Mouse (Mus musculus) limb, embryonic 11.5 days (tissue): ENCODE data around the gene Tapbpl. TPM values are rescaled to one million over a fixed set of nuclear protein-coding genes. Genes with fewer than 3 reads are reported as not detected.
A peak's percentile ranks its signal among the peaks of the same experiment; 100 is the strongest.

Experiments used
- ATAC-seq: fragments of 200-750 bp; cut with Nextera tagmentation; 2 replicates; pipeline ENCODE4 v1.8.0; 2017; ENCODE audit warnings: low read depth; ENCODE audit not compliant: insufficient number of reproducible peaks, low FRiP score, low TSS enrichment
- DNase-seq: peaks from one replicate; pipeline ENCODE4 v3.0.0-alpha.2; 2015; ENCODE audit warnings: low spot score
- H3K27ac ChIP-seq: fragments of 300-500 bp; sonication (generic); replicated peaks from 2 replicates; pipeline ENCODE4 v1.5.1; 2014; ENCODE audit warnings: low read depth, mild to moderate bottlenecking, low read length
- H3K27me3 ChIP-seq: fragments of 300-500 bp; sonication (generic); 2 replicates; pipeline ENCODE4 v1.6.1; 2014; ENCODE audit warnings: mild to moderate bottlenecking, low read length, mixed read lengths; ENCODE audit not compliant: control insufficient read depth, insufficient read depth
- H3K36me3 ChIP-seq: fragments of 300-500 bp; sonication (generic); 2 replicates; pipeline ENCODE4 v1.6.1; 2014; ENCODE audit warnings: mild to moderate bottlenecking, low read length, moderate library complexity, mixed read lengths; ENCODE audit not compliant: control insufficient read depth, insufficient read depth
- H3K4me1 ChIP-seq: fragments of 300-500 bp; sonication (generic); 2 replicates; pipeline ENCODE4 v1.6.1; 2014; ENCODE audit warnings: low read length, mixed read lengths; ENCODE audit not compliant: control insufficient read depth, insufficient read depth
- H3K4me2 ChIP-seq: fragments of 300-500 bp; sonication (generic); 2 replicates; pipeline ENCODE4 v1.6.1; 2014; ENCODE audit warnings: low read depth, mild to moderate bottlenecking, moderate library complexity; ENCODE audit not compliant: severe bottlenecking
- H3K4me3 ChIP-seq: fragments of 300-500 bp; sonication (generic); 2 replicates; pipeline ENCODE4 v1.5.1; 2014; ENCODE audit warnings: low read depth, low read length
- H3K9ac ChIP-seq: fragments of 300-500 bp; sonication (generic); 2 replicates; pipeline ENCODE4 v1.6.1; 2014; ENCODE audit warnings: mild to moderate bottlenecking, low read length
- H3K9me3 ChIP-seq: fragments of 300-500 bp; sonication (generic); 2 replicates; pipeline ENCODE4 v1.6.1; 2016; ENCODE audit warnings: low read length; ENCODE audit not compliant: control insufficient read depth
- WGBS: fragments of 180-500 bp; shearing (Covaris S2); extraction: QIAGEN DNeasy Blood & Tissue Kit; methylation state at CpG from one replicate; pipeline ENCODE4 v1.1.7; 2014; 5-methylcytosine and 5-hydroxymethylcytosine counted together
- polyA plus RNA-seq: library from polyadenylated mRNA; unstranded; fragments of >200 nt; fragmentation: Nextera tagmentation; extraction: Ambion mirVana; gene quantifications from 2 replicates; pipeline ENCODE4 v1.2.1, GENCODE M21; 2014

Gene Tapbpl
- polyA plus RNA-seq, 1 experiment from 2014 or later = 0.87 TPM

DNA sequence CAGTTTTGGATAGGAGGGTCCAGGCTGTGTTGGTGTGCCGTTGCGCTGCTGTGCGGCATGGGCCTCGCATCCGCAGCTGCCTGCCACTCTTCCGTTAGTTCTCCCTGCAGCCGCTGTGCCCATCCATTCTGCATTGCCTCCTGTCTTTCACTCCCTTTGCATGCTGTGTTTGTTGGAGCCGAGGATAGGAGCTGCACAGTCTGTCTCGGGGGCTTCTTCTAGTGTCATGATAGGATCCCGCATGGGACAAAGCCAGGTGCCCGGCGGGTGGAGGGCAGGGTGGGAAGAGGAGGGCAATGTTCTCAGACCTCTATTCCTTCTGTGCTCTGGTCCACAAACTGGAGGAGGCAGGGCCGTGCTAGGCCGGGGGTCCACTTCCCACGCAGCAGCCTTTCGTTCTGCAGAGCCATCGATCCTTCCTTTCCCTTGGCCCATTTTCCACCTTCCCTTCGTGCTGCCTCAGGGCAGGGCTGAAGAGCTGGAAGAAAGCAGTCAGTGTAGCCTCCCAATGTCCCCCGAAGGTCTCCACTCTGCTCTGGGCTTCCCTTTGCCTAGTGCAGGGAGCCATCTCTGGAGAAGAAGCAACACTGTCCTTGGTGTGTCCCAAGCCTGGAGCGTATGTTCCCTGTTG is 10.4 kb downstream of the Tapbpl start:
- Histone ChIP-seq H3K36me3 (no peaks in the 10 kb centered on the region), H3K27me3 (no peaks in the 10 kb centered on the region), H3K27ac (no peak overlapping the region), H3K4me2 (no peak overlapping the region), H3K4me3 (no peak overlapping the region), H3K4me1 (no peaks in the 10 kb centered on the region), H3K9ac (no peak overlapping the region), H3K9me3 (no peaks in the 10 kb centered on the region)
- no peak for DNase-seq
- WGBS = 91% methylated on average over 20 of the region's 20 CpGs
- no peak for ATAC-seq

DNA sequence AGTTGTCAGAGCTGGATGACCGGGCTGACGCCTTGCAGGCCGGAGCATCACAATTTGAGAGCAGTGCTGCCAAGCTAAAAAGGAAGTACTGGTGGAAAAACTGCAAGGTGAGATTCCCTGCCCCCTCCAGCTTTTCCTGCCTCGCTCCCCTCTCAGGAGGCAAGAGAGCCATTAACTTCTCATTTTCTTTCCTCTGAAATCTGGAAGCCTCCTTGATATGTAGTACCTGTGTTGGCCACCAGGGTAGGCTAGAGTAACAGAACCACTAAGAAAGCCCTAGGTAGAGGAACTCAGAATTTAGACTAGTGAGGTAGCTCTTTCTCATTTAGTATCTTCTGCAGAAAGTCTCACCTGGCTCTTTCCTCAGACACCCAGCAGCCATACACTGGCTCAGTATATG is 12.7 kb downstream of the Tapbpl start:
- WGBS = 70% methylated on average over 4 of the region's 4 CpGs

DNA sequence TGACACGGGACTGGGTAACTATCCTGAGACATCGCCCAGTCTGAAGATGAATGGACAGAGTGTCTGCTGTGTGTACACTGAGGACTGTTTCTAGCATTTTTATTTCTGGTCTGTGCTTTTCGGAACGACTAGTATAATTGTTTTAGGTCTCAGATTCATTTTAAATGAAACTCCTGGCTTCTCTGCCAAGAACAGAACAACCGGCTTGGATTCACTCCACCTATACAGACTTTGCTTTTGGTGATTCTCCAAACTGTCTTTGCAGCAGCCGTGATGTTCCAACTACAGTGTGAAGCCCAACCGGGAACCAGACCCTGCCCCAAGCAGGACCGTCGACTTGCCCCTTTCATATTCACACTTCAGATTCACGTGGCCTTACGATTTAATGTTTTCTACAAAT is 13.8 kb downstream of the Tapbpl start:
- Histone ChIP-seq H3K27ac (no peak overlapping the region), H3K27me3 (0 out of 2 replicates have a peak, but pooled peaks cover 3% of the 10 kb centered on the region), H3K9ac (no peak overlapping the region), H3K4me1 (no peaks in the 10 kb centered on the region), H3K36me3 (no peaks in the 10 kb centered on the region), H3K4me2 (no peak overlapping the region), H3K4me3 (no peak overlapping the region), H3K9me3 (no peaks in the 10 kb centered on the region)
- 91% methylated on average over 11 of the region's 11 CpGs for WGBS
- ATAC-seq (no peak), DNase-seq (no peak)

More for the DNA sequence above, 12.7 kb downstream of the Tapbpl start:
- H3K4me2 ChIP-seq = no peak overlapping the region
- no peak overlapping the region for H3K27ac ChIP-seq
- H3K4me3 ChIP-seq = no peak overlapping the region
- ATAC-seq (no peak), DNase-seq (peak; percentile 60)
- H3K36me3 ChIP-seq = no peaks in the 10 kb centered on the region
- H3K9ac ChIP-seq = no peak overlapping the region
- no peaks in the 10 kb centered on the region for H3K4me1 ChIP-seq
- no peaks in the 10 kb centered on the region for H3K9me3 ChIP-seq
- 0 out of 2 replicates have a peak, but pooled peaks cover under 1% of the 10 kb centered on the region for H3K27me3 ChIP-seq

DNA sequence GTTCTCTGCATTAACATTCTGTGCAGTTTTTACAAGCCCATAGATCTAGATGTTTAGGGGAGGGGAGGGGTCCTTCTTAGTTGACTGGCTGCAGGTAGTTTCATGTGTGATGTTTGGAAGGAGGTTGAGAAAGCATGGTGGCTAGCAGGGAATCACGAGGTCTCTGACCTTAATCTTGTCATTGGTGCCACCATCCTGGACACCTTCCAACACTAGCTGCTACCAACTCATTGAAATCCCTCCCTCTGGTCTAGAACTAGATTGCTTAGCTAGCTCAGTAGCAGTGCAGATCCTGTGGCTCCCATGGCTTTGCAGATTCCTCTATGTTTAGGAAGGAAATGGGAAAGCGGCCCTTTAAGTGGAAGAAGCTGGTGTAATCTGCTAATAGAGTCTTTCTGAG is 14.8 kb downstream of the Tapbpl start:
- H3K9me3 ChIP-seq = no peaks in the 10 kb centered on the region
- WGBS = 89% methylated on average over 2 of the region's 2 CpGs
- H3K4me1 ChIP-seq = no peaks in the 10 kb centered on the region
- no peak overlapping the region for H3K27ac ChIP-seq
- no peak overlapping the region for H3K9ac ChIP-seq
- no peak overlapping the region for H3K4me2 ChIP-seq
- no peak overlapping the region for H3K4me3 ChIP-seq
- ATAC-seq = no peak
- H3K36me3 ChIP-seq = no peaks in the 10 kb centered on the region
- DNase-seq = no peak
- 0 out of 2 replicates have a peak, but pooled peaks cover 3% of the 10 kb centered on the region for H3K27me3 ChIP-seq

DNA sequence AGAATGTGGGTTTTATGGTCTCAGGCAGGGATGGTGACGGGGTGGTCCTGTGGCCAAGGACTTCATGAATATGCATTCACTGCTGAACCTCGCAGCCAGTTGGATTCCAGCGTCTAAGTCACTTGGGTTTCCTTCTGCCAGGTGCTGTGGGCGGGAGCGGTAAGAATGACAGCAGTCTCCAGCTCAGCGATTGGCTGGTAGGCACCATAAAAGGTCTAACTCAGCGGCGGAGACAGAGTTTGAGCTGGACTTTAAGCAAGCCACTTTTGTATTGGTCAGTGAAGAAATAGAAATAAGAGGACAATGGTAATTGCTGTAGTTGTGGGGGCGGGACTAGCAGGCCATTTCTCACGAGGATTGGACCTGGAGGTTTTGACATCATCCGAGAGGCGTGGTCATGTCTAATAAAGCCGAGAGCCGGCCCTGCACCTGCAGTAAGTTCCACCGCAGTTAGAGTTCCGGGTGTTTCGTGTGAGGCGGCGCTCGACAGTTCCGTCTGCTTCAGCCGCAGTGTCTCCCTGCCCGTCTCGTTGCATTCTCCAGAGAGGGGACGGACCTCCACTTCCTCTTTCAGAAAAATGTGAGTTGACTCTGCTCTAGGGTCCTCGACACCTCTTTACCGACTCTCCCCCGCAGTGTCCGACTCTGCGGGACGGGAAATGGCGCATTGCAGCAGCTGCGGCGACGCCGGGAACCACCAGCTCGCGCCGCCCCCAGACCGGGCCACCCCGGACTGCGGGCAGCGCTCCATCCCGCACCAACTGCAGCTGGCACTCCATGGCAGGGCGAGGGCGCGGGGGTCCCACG is 16.3 kb downstream of the Tapbpl start, which contains the start of gene Vamp1:
Vamp1 (plus strand) TSS at position 404 of the 807 bp plus-strand sequence.
- WGBS = under 1% methylated on average over 48 of the region's 48 CpGs
- no peak within 1 kb of the TSS for H3K27ac ChIP-seq

DNA sequence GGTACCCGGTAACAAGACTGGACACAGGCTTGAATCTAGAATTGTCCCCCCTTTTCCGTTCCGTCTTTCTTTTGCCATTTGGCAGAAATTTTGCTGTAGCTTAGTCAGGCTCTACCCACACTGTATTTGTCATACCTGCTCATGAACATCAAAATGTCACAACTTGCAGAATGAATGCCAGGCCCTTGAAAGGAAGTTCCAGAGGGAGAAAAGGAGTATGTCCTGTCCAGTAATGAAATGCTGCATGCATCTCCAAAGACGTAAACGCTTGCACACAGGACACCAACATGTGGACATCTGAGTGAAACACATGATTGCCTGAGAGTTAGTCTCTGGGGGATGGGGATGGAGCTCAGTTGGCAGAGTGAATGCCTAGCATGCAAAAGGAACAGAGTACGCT is 17.9 kb downstream of the Tapbpl start:
- Histone ChIP-seq H3K4me2 (no peak overlapping the region), H3K9me3 (no peaks in the 10 kb centered on the region), H3K4me1 (no peaks in the 10 kb centered on the region), H3K4me3 (no peak overlapping the region), H3K27me3 (0 out of 2 replicates have a peak, but pooled peaks cover 3% of the 10 kb centered on the region), H3K36me3 (no peaks in the 10 kb centered on the region), H3K9ac (no peak overlapping the region), H3K27ac (no peak overlapping the region)
- WGBS = 77% methylated on average over 6 of the region's 6 CpGs
- no peak for DNase-seq
- ATAC-seq = no peak

More for the DNA sequence above, 16.3 kb downstream of the Tapbpl start, which contains the start of gene Vamp1:
- no peaks in the 10 kb centered on the region for H3K4me1 ChIP-seq
- ATAC-seq (peak; percentile 95), DNase-seq (peak; percentile 91)
- H3K4me2 ChIP-seq = peak within 1 kb of the TSS; percentile 93
- no peaks in the 10 kb centered on the region for H3K9me3 ChIP-seq
- 0 out of 2 replicates have a peak, but pooled peaks cover 3% of the 10 kb centered on the region for H3K27me3 ChIP-seq
- peak within 1 kb of the TSS; percentile 82 for H3K9ac ChIP-seq
- H3K4me3 ChIP-seq = peak within 1 kb of the TSS; percentile 75
- no peaks in the 10 kb centered on the region for H3K36me3 ChIP-seq

DNA sequence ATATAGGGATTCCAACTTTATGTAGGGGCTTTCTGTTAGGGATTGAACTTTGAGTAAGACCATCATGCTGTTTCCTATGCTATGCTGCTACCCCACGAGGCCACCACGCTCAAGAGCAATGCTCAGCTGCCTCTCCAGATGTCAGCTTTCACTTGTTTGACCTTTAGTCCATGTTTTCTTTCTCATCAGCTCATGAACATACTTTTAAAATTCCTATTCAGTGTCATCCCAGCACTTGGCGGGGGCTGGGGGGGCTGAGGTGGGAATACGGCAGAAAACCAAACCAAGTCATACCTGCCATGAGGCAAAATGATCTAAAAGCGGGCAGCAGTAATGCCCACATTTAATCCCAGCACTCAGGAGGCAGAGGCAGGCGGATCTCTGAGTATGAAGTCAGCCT is 18.5 kb downstream of the Tapbpl start:
- DNase-seq = no peak
- H3K27ac ChIP-seq = no peak overlapping the region
- H3K4me3 ChIP-seq = no peak overlapping the region
- no peaks in the 10 kb centered on the region for H3K4me1 ChIP-seq
- H3K9ac ChIP-seq = no peak overlapping the region
- H3K36me3 ChIP-seq = no peaks in the 10 kb centered on the region
- no peak overlapping the region for H3K4me2 ChIP-seq
- no peak for ATAC-seq
- no peaks in the 10 kb centered on the region for H3K9me3 ChIP-seq
- 70% methylated on average over 6 of the region's 6 CpGs for WGBS
- 0 out of 2 replicates have a peak, but pooled peaks cover 3% of the 10 kb centered on the region for H3K27me3 ChIP-seq

DNA sequence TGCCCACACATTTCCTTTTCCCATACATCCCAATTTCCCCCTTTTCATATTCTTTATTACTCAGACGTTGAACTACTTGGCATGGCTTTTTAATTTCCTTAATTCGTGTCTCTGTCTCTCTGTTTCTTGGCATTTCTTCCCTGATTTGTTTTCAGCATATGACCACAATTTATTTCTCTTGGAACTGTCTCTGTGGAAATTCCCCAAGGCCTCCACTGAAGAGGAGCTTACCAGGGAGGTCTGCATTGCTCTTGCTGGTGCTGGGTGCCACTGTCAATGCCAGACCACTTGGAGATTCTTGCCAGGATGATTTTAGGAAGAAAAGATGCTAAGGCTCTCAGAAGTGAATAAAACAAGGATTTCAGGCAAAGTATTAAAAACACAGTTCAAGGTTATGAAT is 19.0 kb downstream of the Tapbpl start:
- WGBS = 48% methylated on average over 2 of the region's 2 CpGs
- Histone ChIP-seq H3K27ac (no peak overlapping the region), H3K4me3 (no peak overlapping the region), H3K4me2 (no peak overlapping the region), H3K27me3 (0 out of 2 replicates have a peak, but pooled peaks cover 3% of the 10 kb centered on the region), H3K36me3 (no peaks in the 10 kb centered on the region), H3K9me3 (no peaks in the 10 kb centered on the region), H3K9ac (no peak overlapping the region), H3K4me1 (no peaks in the 10 kb centered on the region)
- DNase-seq (no peak), ATAC-seq (no peak)
